Mouse (Mus musculus) heart, postnatal 25 days (tissue): ENCODE data around the gene Bcas3. TPM values are rescaled to one million over a fixed set of nuclear protein-coding genes. Genes with fewer than 3 reads are reported as not detected.

ENCODE experiments used
- DNase-seq: peaks from one replicate; pipeline ENCODE4 v3.0.0; 2022; ENCODE audit warnings: low spot score
- intact Hi-C: fragments of 180-260 bp; cut with DNase I; formaldehyde crosslinking; loops from one replicate; pipeline ENCODE4 v1.15.1; 2025
- total RNA-seq, 2 experiments: library from RNA; stranded (reverse); gene quantifications; 2 replicates each; pipeline ENCODE4 v1.2.3; 2021

The Bcas3 gene
- total RNA-seq, 2 experiments from 2014 or later = 31.1 to 43.7 TPM

- intact Hi-C loops = no loop called here
- DNase-seq = no peak
Measured at GRCm38 (mm10) chr11:85800380-85800779, 447.4 kb downstream of the Bcas3 start.

- intact Hi-C loops = no loop called here
- DNase-seq = no peak
Measured at GRCm38 (mm10) chr11:85804048-85804447, 451.1 kb downstream of the Bcas3 start.

GRCm38 (mm10) chr11:85805779-85806178 is 452.8 kb downstream of the Bcas3 start:
- DNase-seq = no peak
- intact Hi-C loops = no loop called here

GRCm38 (mm10) chr11:85807353-85807752 is 454.4 kb downstream of the Bcas3 start:
- intact Hi-C loops = no loop called here
- no peak for DNase-seq

GRCm38 (mm10) chr11:85811229-85811628 is 458.3 kb downstream of the Bcas3 start:
- DNase-seq = no peak
- intact Hi-C loops = no loop called here

- DNase-seq = no peak
- intact Hi-C loops = no loop called here
Measured at GRCm38 (mm10) chr11:85811676-85812075, 458.7 kb downstream of the Bcas3 start.

GRCm38 (mm10) chr11:85812201-85812966 is 459.4 kb downstream of the Bcas3 start:
- no peak for DNase-seq
- intact Hi-C loops = no loop called here

GRCm38 (mm10) chr11:85814678-85815077 is 461.7 kb downstream of the Bcas3 start:
- intact Hi-C loops = no loop called here

GRCm38 (mm10) chr11:85816471-85816870 is 463.5 kb downstream of the Bcas3 start:
- DNase-seq = no peak
- intact Hi-C loops = no loop called here

More at GRCm38 (mm10) chr11:85814678-85815077, 461.7 kb downstream of the Bcas3 start:
- no peak for DNase-seq

- no peak for DNase-seq
- intact Hi-C loops = no loop called here
Measured at GRCm38 (mm10) chr11:85818401-85818800, 465.4 kb downstream of the Bcas3 start.

- intact Hi-C loops = loop anchor here (5.0 kb wide), 2 partner anchors 59 to 104 kb away; no protein-coding TSS in a partner anchor
- no peak for DNase-seq
Measured at GRCm38 (mm10) chr11:85820959-85821358, 468.0 kb downstream of the Bcas3 start.

- no peak for DNase-seq
- intact Hi-C loops = loop anchor here (2.0 to 5.0 kb wide), 3 partner anchors 59 to 355 kb away; no protein-coding TSS in a partner anchor
Measured at GRCm38 (mm10) chr11:85821659-85822058, 468.7 kb downstream of the Bcas3 start.

- intact Hi-C loops = loop anchor here (1.0 to 5.0 kb wide), 4 partner anchors 61 to 356 kb away; no protein-coding TSS in a partner anchor
- peak; percentile 68 for DNase-seq
Measured at GRCm38 (mm10) chr11:85823181-85823580, 470.2 kb downstream of the Bcas3 start.

GRCm38 (mm10) chr11:85823794-85824193 is 470.8 kb downstream of the Bcas3 start:
- intact Hi-C loops = loop anchor here (1.0 to 5.0 kb wide), 4 partner anchors 61 to 357 kb away; no protein-coding TSS in a partner anchor

GRCm38 (mm10) chr11:85825031-85825430 is 472.1 kb downstream of the Bcas3 start:
- no peak for DNase-seq
- intact Hi-C loops = loop anchor here (1.0 to 5.0 kb wide), 2 partner anchors 208 to 442 kb away; no protein-coding TSS in a partner anchor

More at GRCm38 (mm10) chr11:85823794-85824193, 470.8 kb downstream of the Bcas3 start:
- no peak for DNase-seq

GRCm38 (mm10) chr11:85825823-85826222 is 472.9 kb downstream of the Bcas3 start:
- no peak for DNase-seq
- intact Hi-C loops = loop anchor here (1.0 to 5.0 kb wide), 2 partner anchors 209 to 443 kb away; no protein-coding TSS in a partner anchor

- intact Hi-C loops = loop anchor here (5.0 kb wide), 1 partner anchor 210 kb away; no protein-coding TSS in a partner anchor
- DNase-seq = no peak
Measured at GRCm38 (mm10) chr11:85827342-85827741, 474.4 kb downstream of the Bcas3 start.

- DNase-seq = no peak
- intact Hi-C loops = loop anchor here (5.0 kb wide), 1 partner anchor 212 kb away; no protein-coding TSS in a partner anchor
Measured at GRCm38 (mm10) chr11:85828691-85829519, 475.9 kb downstream of the Bcas3 start.

- intact Hi-C loops = loop anchor here (5.0 kb wide), 1 partner anchor 212 kb away; no protein-coding TSS in a partner anchor
- no peak for DNase-seq
Measured at GRCm38 (mm10) chr11:85829520-85830440, 476.8 kb downstream of the Bcas3 start.
